Mouse (Mus musculus) MEL (cell line): Measurements from ENCODE around the gene Snx12. TPM values are rescaled to one million over a fixed set of nuclear protein-coding genes. Genes with fewer than 3 reads are reported as not detected.

Source experiments
- DNase-seq: peaks from one replicate; pipeline ENCODE4 v3.0.0; 2011; ENCODE audit warnings: low read depth, low spot score
- H3K27ac ChIP-seq: 2 replicates; pipeline ENCODE4 v1.5.1; 2012; ENCODE audit warnings: low read depth, mild to moderate bottlenecking, control low read depth, low read length, moderate library complexity; ENCODE audit not compliant: control insufficient read depth
- H3K27me3 ChIP-seq, 2 experiments: fragments of 150-350 bp in 1 of 2; sonication (generic) in 1 of 2; 2 replicates each; pipeline ENCODE4 v1.6.1; 2012; ENCODE audit warnings: low read length in 2 of 2, mild to moderate bottlenecking in 2 of 2, improper control_type of control experiment in 1 of 2, moderate library complexity in 1 of 2; ENCODE audit not compliant: insufficient read depth in 2 of 2, control insufficient read depth in 1 of 2
- H3K36me3 ChIP-seq, 2 experiments: 2 replicates each; pipeline ENCODE4 v1.6.1; 2012 to 2014; ENCODE audit warnings: low read length in 2 of 2, improper control_type of control experiment in 1 of 2, inconsistent platforms in 1 of 2, mild to moderate bottlenecking in 1 of 2; ENCODE audit not compliant: insufficient read depth in 2 of 2, control insufficient read depth in 1 of 2
- H3K4me1 ChIP-seq, 2 experiments: fragments of 150-350 bp in 1 of 2; sonication (generic) in 1 of 2; 2 replicates each; pipeline ENCODE4 v1.6.1; 2012; ENCODE audit warnings: low read length in 2 of 2, improper control_type of control experiment in 1 of 2, mild to moderate bottlenecking in 1 of 2; ENCODE audit not compliant: insufficient read depth in 2 of 2, control insufficient read depth in 1 of 2
- H3K4me3 ChIP-seq, 2 experiments: fragments of 150-350 bp in 1 of 2; sonication (generic) in 1 of 2; 2 replicates each; pipeline ENCODE4 v1.5.1; 2012; ENCODE audit warnings: low read depth in 2 of 2, low read length in 2 of 2, mild to moderate bottlenecking in 2 of 2, moderate library complexity in 2 of 2, control low read depth in 1 of 2, improper control_type of control experiment in 1 of 2; ENCODE audit not compliant: control insufficient read depth in 1 of 2, insufficient read depth in 1 of 2
- H3K79me2 ChIP-seq: 2 replicates; pipeline ENCODE4 v1.6.1; 2012; ENCODE audit warnings: mild to moderate bottlenecking, low read length, moderate library complexity; ENCODE audit not compliant: control insufficient read depth, poor library complexity, insufficient read depth
- H3K9ac ChIP-seq: 2 replicates; pipeline ENCODE4 v1.6.1; 2012; ENCODE audit warnings: low read depth, mild to moderate bottlenecking, control low read depth, low read length, moderate library complexity; ENCODE audit not compliant: control insufficient read depth, poor library complexity, severe bottlenecking
- H3K9me3 ChIP-seq: fragments of 150-350 bp; sonication (generic); replicated peaks from 2 replicates; pipeline ENCODE4 v1.6.1; 2012; ENCODE audit warnings: mild to moderate bottlenecking, low read length, improper control_type of control experiment, moderate library complexity; ENCODE audit not compliant: insufficient read depth
- EP300 ChIP-seq, 2 experiments: IDR thresholded peaks; 2 replicates each; pipeline ENCODE4 v1.6.1; 2011; ENCODE audit warnings: improper control_type of control experiment in 2 of 2, low read length in 2 of 2, low read depth in 1 of 2, mild to moderate bottlenecking in 1 of 2
- NRF1 ChIP-seq: IDR thresholded peaks from 2 replicates; pipeline ENCODE4 v1.6.1; 2014; ENCODE audit warnings: low read depth, mild to moderate bottlenecking, inconsistent platforms, low read length, improper control_type of control experiment, moderate library complexity; ENCODE audit not compliant: poor library complexity, insufficient read depth, severe bottlenecking
- RAD21 ChIP-seq: IDR thresholded peaks from 2 replicates; pipeline ENCODE4 v1.6.1; 2011; ENCODE audit warnings: mild to moderate bottlenecking, low read depth, low read length, improper control_type of control experiment
- TBP ChIP-seq: IDR thresholded peaks from 2 replicates; pipeline ENCODE4 v1.8.0; 2011; ENCODE audit warnings: low read depth, low read length, improper control_type of control experiment
- USF2 ChIP-seq, 2 experiments: IDR thresholded peaks; 2 replicates each; pipeline ENCODE4 v1.6.1; 2011 to 2012; ENCODE audit warnings: improper control_type of control experiment in 2 of 2, low read length in 2 of 2, borderline replicate concordance in 1 of 2, inconsistent platforms in 1 of 2, low read depth in 1 of 2, mild to moderate bottlenecking in 1 of 2; ENCODE audit not compliant: insufficient read depth in 1 of 2
- ZMIZ1 ChIP-seq: IDR thresholded peaks from 2 replicates; pipeline ENCODE4 v1.6.1; 2012; ENCODE audit warnings: low read depth, mild to moderate bottlenecking, inconsistent platforms, low read length, improper control_type of control experiment, moderate library complexity
- polyA plus RNA-seq, 2 experiments: library from polyadenylated mRNA; stranded (reverse) in 1 of 2; unstranded in 1 of 2; fragments of >175 nt in 1 of 2; fragments of >200 nt in 1 of 2; gene quantifications; 2 replicates each; pipeline versions ENCODE4 v1.2.1 to v1.2.4; 2012; ENCODE audit warnings: low replicate concordance in 2 of 2, low read depth in 1 of 2; ENCODE audit not compliant: insufficient read length in 2 of 2, insufficient read depth in 1 of 2, missing spikeins in 1 of 2
- total RNA-seq: library from RNA; depleted of rRNA; stranded (reverse); fragments of 300-350 nt; gene quantifications from 2 replicates; pipeline ENCODE4 v1.2.3, GENCODE M21; 2012; rRNA removed

Snx12 gene
- total and polyA plus RNA-seq, 3 experiments, result 22.7 to 32.5 TPM; not detected in 1

GRCm38 (mm10) chrX:101059541-101059940 lies 162.8 kb downstream of the Snx12 start, which contains the start of gene Tex11:
Tex11 (minus strand) TSS chrX:101059667.
- Histone ChIP-seq H3K27ac (no peak within 1 kb of the TSS), H3K4me3 (no peak within 1 kb of the TSS), H3K4me1 (no peaks in the 10 kb centered on the region), H3K9ac (no peak within 1 kb of the TSS), H3K79me2 (no peaks in the 10 kb centered on the region), H3K27me3 (no peaks in the 10 kb centered on the region; a peak in 1 of 4 replicates), H3K9me3 (no peaks in the 10 kb centered on the region), H3K36me3 (no peaks in the 10 kb centered on the region)
- TF ChIP-seq EP300 (IDR thresholded peaks at IDR 0.05; ENCODE audit: low read depth in 1 of 2, low read length in 2 of 2) (no peak), TBP (no peak), USF2 (IDR thresholded peaks at IDR 0.05; ENCODE audit: borderline replicate concordance in 1 of 2, insufficient read depth in 1 of 2, low read depth in 1 of 2, low read length in 2 of 2) (no peak), ZMIZ1 (no peak), RAD21 (no peak), NRF1 (no peak)
- DNase-seq, result no peak

Other genes starting within 250 kb of the Snx12 start
- not detected in 2 replicates for gene Tex11, start 162.9 kb downstream of the Snx12 start, total RNA-seq
- gene Tex11, start 162.9 kb downstream of the Snx12 start, polyA plus RNA-seq, result not detected
- 3.0 and 9.0 TPM in 2 replicates for gene Slc7a3, start 136.5 kb downstream of the Snx12 start, total RNA-seq
- 10 to 100 TPM in 1 of 2 experiments, not detected in 1; 12.8 TPM for gene Slc7a3, start 136.5 kb downstream of the Snx12 start, polyA plus RNA-seq
- gene Foxo4, start 32.0 kb upstream of the Snx12 start, total RNA-seq, result 12.3 and 13.8 TPM in 2 replicates
- gene Foxo4, start 32.0 kb upstream of the Snx12 start, polyA plus RNA-seq, result 10 to 100 TPM in 1 of 2 experiments, not detected in 1; 18.5 TPM
- not detected in 2 replicates for gene Gm614, start 41.4 kb upstream of the Snx12 start, total RNA-seq
- gene Gm614, start 41.4 kb upstream of the Snx12 start, polyA plus RNA-seq, result not detected
- 1.6 and 1.9 TPM in 2 replicates for gene Il2rg, start 45.7 kb upstream of the Snx12 start, total RNA-seq
- 1 to 10 TPM in 1 of 2 experiments, not detected in 1; 3.5 TPM for gene Il2rg, start 45.7 kb upstream of the Snx12 start, polyA plus RNA-seq
- not detected in 2 replicates for gene Gm20489, start 46.5 kb upstream of the Snx12 start, total RNA-seq
- gene Gm20489, start 46.5 kb upstream of the Snx12 start, polyA plus RNA-seq, result not detected
- 20.9 and 23.1 TPM in 2 replicates for gene Med12, start 51.5 kb upstream of the Snx12 start, total RNA-seq
- 10 to 100 TPM in 1 of 2 experiments, not detected in 1; 68.0 TPM for gene Med12, start 51.5 kb upstream of the Snx12 start, polyA plus RNA-seq
- 0.03 and 0.04 TPM in 2 replicates for gene Nlgn3, start 76.6 kb upstream of the Snx12 start, total RNA-seq
- gene Nlgn3, start 76.6 kb upstream of the Snx12 start, polyA plus RNA-seq, result under 1 TPM in 1 of 2 experiments, not detected in 1; 0.15 TPM
- not detected in 2 replicates for gene Gjb1, start 153.8 kb upstream of the Snx12 start, total RNA-seq
- gene Gjb1, start 153.8 kb upstream of the Snx12 start, polyA plus RNA-seq, result not detected
- 20.7 and 26.7 TPM in 2 replicates for gene Zmym3, start 198.3 kb upstream of the Snx12 start, total RNA-seq
- 10 to 100 TPM in 1 of 2 experiments, not detected in 1; 42.9 TPM for gene Zmym3, start 198.3 kb upstream of the Snx12 start, polyA plus RNA-seq
- gene Nono, start 206.8 kb upstream of the Snx12 start, total RNA-seq, result 287 and 304 TPM in 2 replicates
- 100 to 1,000 TPM in 1 of 2 experiments, not detected in 1; 442 TPM for gene Nono, start 206.8 kb upstream of the Snx12 start, polyA plus RNA-seq
- gene Itgb1bp2, start 226.5 kb upstream of the Snx12 start, total RNA-seq, result 0.49 and 0.62 TPM in 2 replicates
- under 1 TPM in 1 of 2 experiments, not detected in 1; 0.77 TPM for gene Itgb1bp2, start 226.5 kb upstream of the Snx12 start, polyA plus RNA-seq